Mouse (Mus musculus) frontal cortex, postnatal 36 days (tissue): ENCODE data around the gene Faap20.

Experiments used
- DNase-seq, 2 experiments: peaks; one replicate each; pipeline ENCODE4 v3.0.0; 2022; ENCODE audit warnings: low spot score in 2 of 2

The Faap20 gene

DNA sequence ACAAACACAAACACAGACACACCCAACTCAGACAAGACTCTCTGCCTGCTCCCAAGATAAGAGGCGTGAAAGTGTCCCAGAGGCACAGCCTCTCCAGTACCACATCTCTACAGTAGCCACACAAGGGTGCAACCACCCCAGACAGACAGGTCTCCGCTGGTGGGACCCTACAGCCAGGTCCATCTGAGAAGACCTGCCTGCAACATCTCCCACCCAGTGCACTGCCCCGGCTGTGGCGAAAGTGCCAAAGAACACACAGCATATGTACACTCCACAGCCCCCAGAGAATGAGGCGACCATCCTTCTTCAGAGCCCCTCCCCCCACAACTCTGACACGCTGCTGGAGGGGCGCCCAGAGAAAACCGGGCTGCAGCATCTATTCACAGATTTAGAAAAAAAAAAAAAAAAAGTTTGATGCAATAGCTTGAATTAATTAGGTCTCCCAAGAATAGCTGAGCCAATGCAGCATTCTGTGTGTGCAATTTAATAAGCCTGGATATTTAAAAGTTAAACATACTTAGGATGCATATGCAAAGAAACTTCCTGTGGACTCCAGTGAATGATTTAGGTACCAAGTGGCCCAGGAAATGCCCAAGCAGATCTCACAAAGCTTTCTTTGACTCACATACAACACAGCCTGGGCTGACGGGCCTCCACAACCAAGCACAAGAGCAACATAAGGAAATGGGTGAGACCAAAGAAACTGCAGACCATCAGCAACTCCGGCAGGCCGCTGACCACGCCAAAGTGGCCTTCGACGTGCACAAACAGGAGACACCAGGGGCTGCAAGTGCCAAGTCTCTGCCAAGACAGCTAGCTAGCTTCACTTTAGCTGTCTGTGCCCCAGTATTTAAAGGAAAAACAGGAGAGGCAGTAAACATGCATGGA, 29.1 kb upstream of the Faap20 start:
- DNase-seq, result peak in 1 of 2 experiments; percentile 25

DNA sequence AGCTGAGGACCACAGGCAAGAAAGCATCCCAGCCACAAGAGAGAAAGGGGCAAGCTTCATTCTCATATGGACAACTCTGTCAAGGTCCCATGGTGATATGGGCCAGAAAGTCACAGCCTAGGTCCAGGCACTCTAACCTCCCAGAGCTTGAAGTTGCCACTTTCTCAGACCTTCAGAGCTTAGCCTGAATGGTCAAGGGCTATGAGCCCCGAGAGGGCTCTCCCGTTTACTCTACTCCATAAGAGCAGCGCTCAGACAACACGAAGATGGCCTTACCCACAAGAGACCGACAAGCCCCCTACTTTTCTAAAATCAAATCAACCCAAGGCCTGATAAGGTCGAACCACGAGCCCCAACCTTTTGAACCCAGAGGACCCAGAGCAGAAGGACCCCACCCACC, 28.5 kb upstream of the Faap20 start:
- no peak for DNase-seq

DNA sequence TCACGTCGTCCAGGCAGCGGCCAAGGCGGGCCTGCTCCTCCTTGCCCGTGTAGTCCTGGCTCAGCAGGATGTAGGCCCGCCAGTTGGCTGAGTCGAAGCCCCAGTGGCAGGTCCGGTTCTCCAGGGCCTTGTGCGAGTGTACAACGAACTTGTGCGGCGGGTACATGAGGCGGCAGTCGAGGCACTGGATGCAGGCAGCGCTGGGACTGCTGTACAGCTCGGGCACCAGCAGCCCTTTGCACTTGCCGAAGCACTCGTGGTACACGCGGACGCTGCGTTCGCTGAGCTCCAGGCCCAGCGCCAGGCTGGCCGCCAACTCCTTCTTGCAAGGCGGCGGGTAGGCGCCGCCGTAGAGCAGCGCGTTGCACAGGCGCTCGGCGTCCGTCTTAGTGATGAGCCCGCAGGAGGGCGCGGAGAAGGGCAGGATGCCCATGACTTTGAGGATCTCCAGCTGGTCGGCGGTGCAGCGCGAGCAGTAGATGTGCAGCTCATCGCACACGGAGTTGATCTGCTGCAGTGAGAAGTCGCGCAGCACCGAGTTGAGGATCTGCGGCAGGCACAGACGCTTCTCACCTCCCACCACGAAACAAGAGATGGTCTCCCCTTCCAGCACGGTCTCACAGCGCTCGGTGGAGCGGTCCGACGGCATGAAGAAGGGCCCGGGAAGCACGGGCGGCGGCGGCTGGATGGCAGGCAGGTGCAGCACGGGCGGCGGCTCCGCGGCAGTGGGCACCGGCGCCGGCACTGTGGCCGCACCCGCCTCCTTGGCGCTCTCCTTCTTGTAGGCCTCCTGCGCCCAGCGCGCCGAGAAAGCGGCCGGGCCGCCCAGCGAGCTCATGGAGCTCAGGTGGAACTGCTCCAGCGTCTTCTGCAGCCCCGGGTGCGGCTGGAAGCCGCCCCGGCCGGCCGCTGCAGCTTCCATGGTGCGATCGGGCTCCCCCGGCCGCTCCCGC, 27.7 kb upstream of the Faap20 start:
- peak; percentile 72 to 75 for DNase-seq

DNA sequence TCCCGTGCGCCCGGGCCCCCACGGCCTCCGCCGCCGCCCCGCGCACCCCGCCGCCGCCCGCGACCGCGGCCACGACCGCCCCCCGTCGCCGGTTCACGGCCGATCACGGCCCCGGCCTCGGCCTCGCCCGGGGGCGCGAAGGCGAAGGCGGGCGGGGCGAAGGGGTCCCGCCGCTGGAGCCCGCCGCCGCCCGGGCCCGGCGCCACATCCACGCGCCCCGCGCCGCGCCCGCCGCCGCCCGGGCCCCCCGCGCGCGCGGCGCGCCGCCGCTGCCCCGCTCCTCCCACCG, 27.1 kb upstream of the Faap20 start, which contains the start of gene Ski:
Gene Ski (minus strand): TSS at position 41 of the 289 bp plus-strand sequence.
- no peak for DNase-seq

DNA sequence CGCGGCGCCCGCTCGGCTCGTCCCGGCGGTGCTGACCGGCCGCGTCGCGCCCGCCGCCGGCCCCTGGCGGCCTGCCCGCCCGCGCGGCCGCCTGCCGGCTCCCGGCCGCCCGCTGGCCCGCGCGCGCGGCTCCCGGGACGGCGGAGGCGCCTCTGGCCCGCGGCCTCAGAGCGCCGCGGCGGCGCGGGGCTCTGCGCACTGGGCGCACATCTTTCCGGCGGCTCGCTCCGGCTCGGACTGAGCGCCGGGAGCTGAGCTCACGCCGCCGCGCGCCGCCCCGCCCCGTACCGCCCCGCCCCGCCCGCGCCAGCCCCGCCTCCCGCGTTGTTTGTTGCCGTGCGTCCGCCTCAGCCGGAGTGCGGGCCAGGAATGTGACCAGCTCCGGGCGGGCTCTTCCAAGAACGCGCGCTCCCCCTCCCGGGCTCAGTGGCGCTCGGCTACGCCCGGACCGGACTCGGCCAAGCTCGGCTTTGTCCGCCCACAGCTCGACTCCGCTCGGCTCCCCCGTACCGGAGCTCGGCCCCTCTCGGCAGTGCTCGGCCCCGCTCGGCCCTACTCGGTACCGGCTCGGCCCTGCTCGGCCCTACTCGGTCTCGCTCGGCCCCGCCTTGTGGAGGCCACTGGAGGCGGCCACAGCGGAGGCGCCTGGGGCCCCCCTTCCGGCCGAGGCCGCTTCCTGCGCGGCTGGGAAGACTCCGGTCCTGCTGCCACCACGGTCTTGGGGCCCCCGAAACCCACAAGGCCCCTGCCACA, 26.6 kb upstream of the Faap20 start:
- DNase-seq, result peak; percentile 99

DNA sequence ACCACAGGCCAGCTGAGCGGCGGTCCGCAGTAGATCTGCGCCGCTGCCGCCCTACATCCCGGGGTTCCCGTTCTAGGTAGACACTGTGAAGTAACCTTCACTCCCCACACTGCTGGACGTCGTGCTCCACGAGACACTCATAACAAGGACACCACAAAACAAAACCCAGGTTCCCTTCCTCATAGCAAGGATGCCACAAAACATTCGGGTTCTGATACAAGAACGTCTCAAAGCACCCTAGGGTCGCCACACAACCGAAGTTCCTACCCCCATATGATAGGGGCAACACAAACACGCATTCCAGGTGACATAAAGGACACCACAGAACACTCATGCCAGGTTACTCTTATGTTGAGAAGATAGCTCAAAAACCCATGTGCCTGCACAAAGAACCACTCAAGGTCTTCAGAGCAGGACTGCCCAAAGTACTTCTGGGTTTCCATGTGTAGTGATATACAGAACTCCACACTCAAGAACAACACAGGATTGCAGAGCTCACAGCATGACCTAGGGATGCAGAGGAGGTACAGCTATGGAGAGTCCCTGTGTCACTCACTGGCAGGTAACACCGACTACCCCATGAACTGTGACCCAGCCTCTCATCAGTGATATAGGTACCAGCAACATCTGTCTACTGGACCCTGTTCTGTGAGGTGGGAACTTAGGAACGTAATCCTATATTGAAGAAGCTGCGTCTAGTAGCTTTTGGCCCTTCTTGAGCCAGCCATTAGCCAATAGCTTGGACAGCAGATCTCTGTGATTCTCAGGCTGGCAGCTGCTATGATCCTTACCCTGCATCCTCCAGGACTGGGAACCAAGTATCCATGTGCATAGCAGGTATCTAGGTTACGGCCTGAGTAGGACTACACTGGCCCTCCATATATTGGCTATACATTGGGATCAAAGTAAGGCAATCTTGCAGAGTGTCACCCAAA, 25.7 kb upstream of the Faap20 start:
- DNase-seq, result no peak

DNA sequence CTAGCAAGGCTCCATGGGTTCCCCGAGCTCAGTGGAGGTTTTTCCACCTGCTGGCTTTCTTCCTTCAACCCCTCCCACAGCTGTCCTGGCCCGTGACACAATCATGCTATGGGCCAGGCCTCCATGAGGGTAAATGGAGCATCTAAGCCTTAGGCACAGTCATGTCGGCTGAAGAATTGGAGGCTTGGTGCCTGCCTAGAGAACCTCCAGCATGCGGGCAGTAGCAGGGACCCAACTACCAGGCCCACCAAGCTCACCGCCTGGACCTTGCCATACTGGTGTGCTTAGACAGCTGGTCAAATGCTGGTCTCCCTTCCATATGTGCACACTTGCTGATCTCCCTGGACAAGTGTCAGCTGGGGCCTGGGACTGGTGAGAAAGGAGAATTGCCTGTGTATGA, 23.7 kb upstream of the Faap20 start:
- no peak for DNase-seq

DNA sequence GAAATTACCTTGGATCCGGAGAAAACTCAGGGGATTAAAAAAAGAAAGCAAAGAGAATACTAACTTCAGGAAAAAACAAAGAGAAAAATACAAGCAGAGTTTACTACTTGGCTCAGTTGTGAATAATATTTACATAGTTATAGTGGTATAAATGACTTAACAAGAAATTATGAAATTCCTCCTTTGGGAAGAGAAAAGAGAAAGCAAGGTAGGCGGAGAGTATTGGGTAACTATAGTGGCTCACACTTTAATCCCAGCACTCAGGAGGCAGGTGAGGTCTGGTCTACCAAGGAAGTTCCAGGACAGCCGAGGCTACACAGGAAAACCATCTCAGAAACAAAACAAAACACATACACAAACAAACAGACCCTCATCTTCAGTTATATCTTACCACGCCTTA, 21.6 kb upstream of the Faap20 start:
- no peak for DNase-seq

DNA sequence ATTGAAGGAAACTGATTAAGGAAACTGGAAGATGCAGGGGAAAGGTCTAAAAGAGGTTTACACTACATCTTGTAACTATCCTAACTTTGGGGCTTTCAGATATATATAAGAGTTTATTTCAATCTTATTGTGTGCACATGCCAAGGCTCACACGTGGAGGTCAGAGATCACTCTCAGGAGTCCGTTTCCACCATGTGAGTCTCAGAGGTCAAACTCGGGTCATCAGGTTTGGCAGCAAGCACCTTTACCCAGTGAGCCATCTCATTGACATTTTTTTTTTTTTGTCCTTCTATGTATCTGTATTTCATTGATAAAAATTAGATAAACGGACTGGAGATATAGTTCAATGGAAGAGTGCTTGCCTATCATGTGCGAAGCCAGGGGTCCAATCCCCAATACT, 21.1 kb upstream of the Faap20 start:
- no peak for DNase-seq

DNA sequence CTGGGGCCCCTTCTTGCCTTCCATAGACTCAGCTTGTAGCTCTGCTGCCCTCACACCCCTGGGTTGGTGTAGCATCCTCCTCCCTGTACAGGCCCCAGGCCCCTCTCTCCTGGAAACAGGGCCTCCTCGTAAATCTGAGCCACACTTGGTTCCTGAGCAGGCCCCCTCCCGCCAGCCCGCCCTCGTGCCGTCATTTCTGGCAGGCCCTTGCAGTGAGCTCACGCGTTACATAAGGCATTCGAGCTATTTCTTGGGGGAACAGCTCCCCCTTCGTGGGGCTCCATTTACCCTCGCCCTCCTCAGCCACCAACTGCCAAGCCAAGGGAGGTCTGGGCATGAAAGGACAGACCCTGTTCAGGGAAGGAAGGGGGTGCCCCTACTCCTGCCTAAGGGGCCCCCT, 15.7 kb upstream of the Faap20 start:
- DNase-seq, result peak; percentile 89 to 92

DNA sequence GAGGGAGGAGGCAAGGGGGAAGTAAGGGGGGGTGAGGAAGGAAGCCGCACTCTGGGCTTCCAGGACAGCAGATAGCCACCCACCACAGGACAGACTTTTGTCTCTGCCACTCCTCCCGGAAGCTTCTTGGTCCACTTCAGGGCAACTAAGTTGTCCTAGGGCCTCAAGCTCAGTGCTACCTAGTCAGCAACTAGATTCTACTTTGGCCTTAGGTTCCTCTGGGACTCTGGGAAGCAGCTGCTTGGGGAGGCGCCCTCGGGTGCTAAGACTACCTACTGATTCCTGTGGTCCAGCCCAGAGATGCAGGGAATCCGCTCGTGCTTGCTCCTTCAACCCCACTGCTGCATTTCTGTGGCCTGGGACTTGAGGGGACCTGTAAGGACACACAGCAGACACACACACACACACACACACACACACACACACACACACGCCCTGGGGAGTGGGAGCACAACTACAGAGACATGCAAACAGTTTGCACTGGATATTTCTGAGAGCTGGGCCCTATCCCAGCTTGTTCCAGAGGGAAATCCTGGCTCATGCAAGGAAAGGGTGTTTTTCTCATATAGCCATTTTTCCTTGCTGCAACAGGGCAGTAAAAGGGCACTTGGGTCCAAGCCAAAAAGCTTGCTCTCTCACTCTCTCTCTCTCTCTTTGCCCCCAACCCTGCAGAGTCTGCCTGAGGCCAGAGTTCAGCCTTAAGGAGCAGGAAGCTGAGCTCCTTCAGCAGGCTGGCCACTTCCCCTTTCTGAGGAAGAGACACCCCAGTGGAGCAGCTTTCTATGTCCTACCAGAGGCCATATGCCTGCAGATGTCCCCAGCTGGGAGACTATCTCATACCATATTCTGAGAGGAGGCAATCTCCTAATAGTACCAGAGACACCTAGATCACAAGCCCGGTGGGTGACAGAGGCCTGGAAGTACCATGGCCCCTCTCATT, 15.0 kb upstream of the Faap20 start:
- no peak for DNase-seq

DNA sequence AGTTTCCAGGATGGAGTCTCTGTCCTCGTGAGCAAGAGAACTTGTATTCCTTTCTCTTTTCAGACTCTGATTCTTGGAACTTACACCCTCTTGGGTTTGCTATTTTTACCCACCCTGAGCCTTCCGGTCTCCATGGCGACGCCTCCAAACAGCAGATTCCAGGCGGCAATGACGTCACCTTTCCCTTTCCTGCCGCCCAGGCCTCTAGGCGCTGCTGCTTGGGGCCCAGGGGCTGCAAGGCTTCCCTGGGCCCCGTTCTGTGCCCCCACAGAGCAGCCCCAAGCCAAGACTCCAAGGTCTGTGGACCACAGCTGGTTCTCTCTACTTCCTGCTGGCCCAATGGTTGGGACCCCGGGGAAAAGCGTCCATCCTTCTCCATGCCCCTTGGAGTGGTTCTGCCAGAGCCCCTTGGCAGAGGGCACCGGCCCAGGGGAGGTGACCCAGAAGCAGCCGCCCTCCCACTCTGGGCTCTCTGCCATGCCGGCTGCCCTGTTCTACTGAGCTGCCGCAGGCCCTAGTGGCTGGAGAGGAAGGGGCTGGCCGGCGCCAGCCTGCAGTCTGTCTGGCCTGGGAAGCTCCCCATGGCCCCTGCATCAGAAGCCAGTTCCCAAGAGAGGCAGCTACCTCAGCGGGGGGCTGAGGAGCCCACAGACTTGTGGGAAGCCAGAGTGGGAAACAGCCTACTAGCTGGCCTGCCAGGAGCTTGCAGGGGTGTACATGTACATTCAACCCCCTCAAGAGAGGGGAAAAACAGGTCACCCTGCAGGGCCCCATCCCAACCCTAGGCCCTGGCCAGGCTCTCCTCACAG, 14.1 kb upstream of the Faap20 start:
- peak; percentile 90 to 96 for DNase-seq

DNA sequence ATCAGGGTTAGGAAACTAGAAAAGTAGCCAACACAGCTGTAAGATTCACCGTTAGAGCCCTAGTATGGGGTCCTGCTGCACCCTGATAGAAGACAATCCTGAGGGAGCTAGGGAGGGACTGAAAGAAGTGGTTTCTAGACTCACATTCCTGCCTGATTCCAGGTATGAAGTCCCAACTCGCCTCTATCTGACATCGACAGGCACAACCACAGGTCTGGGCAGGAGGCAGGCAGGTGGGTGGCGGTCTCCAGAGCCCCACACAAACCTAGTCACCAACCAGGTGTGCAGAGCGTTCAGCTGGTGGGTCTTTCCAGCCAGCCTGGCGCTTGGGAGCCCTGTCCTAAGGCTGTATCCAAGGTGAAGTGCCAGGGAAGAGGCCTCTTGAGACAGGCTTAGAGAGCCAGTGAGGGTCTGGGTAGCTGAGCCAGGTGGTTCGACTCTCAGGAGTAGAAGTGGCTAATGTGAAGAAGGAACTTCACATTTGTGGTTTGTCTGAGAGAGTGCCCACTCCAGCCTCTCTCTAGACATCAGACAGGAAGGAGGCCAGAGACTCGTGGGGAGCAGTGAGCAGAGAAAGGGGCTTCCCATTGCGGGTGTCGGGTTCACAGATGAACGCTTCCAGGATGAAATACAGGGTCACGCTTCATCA, 12.7 kb upstream of the Faap20 start:
- DNase-seq, result no peak

DNA sequence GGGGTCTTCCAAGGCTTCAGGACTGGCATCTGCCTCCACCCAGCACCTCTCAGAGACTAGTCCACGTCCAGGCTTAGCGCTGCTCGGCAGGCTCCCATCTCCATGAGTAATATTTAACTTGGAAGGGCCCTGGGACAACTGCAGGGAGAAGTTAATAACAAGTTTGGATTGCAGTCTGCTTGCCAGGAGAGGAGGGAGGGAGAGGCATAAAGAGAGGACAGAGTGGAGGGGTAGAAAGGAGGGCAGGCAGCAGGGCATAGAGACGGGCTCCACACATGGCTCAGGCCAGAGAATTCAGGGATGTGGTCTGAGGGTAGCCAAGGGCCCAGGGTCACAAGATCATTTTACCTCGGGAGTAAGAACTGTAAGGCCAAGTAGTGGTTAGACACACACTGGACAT, 11.3 kb upstream of the Faap20 start:
- DNase-seq, result no peak

DNA sequence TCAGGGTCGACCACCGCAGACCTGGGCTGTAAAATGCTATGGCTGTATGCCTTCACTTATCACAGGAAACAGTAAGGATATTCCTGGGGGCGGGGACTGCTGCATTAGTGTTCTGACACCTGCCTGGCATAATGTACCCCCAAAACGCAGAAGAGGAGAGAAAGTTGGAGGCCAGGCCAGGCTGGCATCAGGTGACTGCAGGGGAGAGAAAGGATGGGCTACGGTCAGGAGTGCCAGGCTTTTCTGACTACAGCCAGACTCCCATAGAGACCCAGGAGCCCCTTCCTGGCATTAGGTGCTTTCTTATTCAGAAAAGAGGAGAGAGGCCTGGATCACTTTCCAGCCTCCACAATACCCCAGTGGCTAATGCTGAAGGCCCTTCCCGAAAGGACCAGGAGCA, 10.1 kb upstream of the Faap20 start:
- no peak for DNase-seq

DNA sequence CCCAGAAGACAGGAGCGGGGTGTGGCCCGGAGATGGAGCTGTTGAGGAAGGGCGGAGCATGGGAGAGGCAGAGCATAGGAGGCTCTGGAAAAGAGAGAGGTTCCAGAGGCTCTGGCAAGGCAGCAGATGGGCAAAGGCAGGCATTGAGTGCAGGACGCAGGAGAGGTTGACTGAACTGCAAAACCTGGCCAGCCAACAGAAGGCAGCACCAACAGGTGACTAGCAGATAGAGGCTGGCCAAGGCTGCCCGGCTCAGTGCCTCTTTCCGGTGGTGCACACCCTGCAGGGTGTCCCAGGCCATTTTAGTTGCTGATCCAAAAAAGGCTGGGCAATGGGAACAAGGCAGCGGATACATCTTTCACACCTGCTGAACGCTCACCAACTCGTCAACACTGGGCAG, 7.8 kb upstream of the Faap20 start:
- no peak for DNase-seq

DNA sequence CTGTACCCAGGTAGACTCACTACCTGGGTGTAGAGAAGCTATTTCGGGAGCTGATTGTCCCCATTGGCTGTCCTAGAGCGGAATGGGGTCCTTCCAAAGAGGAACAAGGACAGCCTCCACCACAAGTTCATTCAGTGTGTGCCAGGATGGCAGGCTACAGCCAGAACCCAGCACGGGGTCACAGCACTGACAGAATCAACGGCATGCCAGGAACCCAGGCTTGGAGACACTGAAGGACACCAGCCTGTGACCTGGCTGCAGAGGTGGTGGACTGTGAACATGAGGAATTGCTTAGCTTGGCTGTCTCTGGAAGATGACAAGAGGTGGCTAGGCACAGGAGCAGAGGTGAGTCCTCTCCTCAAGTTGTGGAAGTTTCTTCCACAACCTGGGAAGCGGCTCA, 7.3 kb upstream of the Faap20 start:
- DNase-seq, result no peak

DNA sequence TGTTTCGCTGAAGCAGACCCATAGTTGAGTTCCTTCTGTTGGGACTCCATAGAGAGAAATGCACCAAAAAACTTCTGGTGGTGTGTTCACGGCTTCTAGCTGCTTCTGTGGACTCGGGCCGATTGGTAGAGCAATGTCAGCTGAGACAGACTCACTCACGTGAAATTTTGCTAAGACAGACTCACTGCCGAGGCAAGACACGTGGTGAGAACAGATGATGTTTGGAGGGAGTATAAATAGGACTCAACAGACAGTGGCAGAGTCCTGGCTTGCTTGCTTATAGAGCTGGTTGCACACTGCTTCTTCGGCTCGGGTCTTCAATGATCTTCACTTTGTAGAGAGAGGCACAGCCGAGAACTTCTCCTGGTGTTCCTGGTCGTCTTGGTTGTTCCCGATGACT, 6.4 kb upstream of the Faap20 start:
- DNase-seq, result peak in 1 of 2 experiments; percentile 62
